Mouse (Mus musculus): Measurements from ENCODE around the gene Prss35. TPM values are rescaled to one million over a fixed set of nuclear protein-coding genes. Genes with fewer than 3 reads are reported as not detected.

The Prss35 gene
- polyA plus RNA-seq, 1 experiment, result 0.12 TPM

GRCm38 (mm10) chr9:86772897-86773296 lies 29.4 kb downstream of the Prss35 start:
- Histone ChIP-seq H3K4me1 (ENCODE audit: control insufficient read depth, insufficient read depth, insufficient read length) (no peaks in the 10 kb centered on the region), H3K27ac (ENCODE audit: insufficient read depth, low read length) (no peak overlapping the region), H3K36me3 (ENCODE audit: control insufficient read depth, insufficient read depth, low read length) (no peaks in the 10 kb centered on the region), H3K27me3 (ENCODE audit: control insufficient read depth, insufficient read depth, low read length) (no peaks in the 10 kb centered on the region), H3K4me3 (ENCODE audit: extremely low read depth, insufficient read depth, insufficient read length) (no peak overlapping the region)
- 81% methylated on average over 3 of the region's 3 CpGs for WGBS
- DNase-seq (ENCODE audit: low read depth in 1 of 2, low spot score in 2 of 2), result no peak
- TF ChIP-seq CTCF (IDR thresholded peaks at IDR 0.05; ENCODE audit: extremely low read depth, insufficient read depth, insufficient read length, insufficient replicate concordance) (no peak), POLR2A (IDR thresholded peaks at IDR 0.05; ENCODE audit: low read depth, low read length) (no peak)

GRCm38 (mm10) chr9:86773996-86774395 lies 30.5 kb downstream of the Prss35 start:
- no peak overlapping the region for H3K4me3 ChIP-seq (ENCODE audit: extremely low read depth, insufficient read depth, insufficient read length)
- H3K4me1 ChIP-seq (ENCODE audit: control insufficient read depth, insufficient read depth, insufficient read length), result no peaks in the 10 kb centered on the region
- H3K27me3 ChIP-seq (ENCODE audit: control insufficient read depth, insufficient read depth, low read length), result no peaks in the 10 kb centered on the region
- no peaks in the 10 kb centered on the region for H3K36me3 ChIP-seq (ENCODE audit: control insufficient read depth, insufficient read depth, low read length)
- 85% methylated on average over 8 of the region's 8 CpGs for WGBS
- no peak overlapping the region for H3K27ac ChIP-seq (ENCODE audit: insufficient read depth, low read length)
- TF ChIP-seq POLR2A (IDR thresholded peaks at IDR 0.05; ENCODE audit: low read depth, low read length) (no peak), CTCF (IDR thresholded peaks at IDR 0.05; ENCODE audit: extremely low read depth, insufficient read depth, insufficient read length, insufficient replicate concordance) (no peak)
- no peak for DNase-seq (ENCODE audit: low read depth in 1 of 2, low spot score in 2 of 2)

GRCm38 (mm10) chr9:86775374-86775773 lies 31.9 kb downstream of the Prss35 start:
- 94% methylated on average over 6 of the region's 6 CpGs for WGBS
- TF ChIP-seq CTCF (IDR thresholded peaks at IDR 0.05; ENCODE audit: extremely low read depth, insufficient read depth, insufficient read length, insufficient replicate concordance), result no peak
- no peak for TF ChIP-seq POLR2A (IDR thresholded peaks at IDR 0.05; ENCODE audit: low read depth, low read length)
- H3K4me1 ChIP-seq (ENCODE audit: control insufficient read depth, insufficient read depth, insufficient read length), result no peaks in the 10 kb centered on the region
- H3K36me3 ChIP-seq (ENCODE audit: control insufficient read depth, insufficient read depth, low read length), result no peaks in the 10 kb centered on the region
- no peak overlapping the region for H3K27ac ChIP-seq (ENCODE audit: insufficient read depth, low read length)
- DNase-seq (ENCODE audit: low read depth in 1 of 2, low spot score in 2 of 2), result no peak
- no peaks in the 10 kb centered on the region for H3K27me3 ChIP-seq (ENCODE audit: control insufficient read depth, insufficient read depth, low read length)
- no peak overlapping the region for H3K4me3 ChIP-seq (ENCODE audit: extremely low read depth, insufficient read depth, insufficient read length)

- Histone ChIP-seq H3K36me3 (ENCODE audit: control insufficient read depth, insufficient read depth, low read length) (no peaks in the 10 kb centered on the region), H3K27ac (ENCODE audit: insufficient read depth, low read length) (no peak overlapping the region), H3K27me3 (ENCODE audit: control insufficient read depth, insufficient read depth, low read length) (no peaks in the 10 kb centered on the region), H3K4me3 (ENCODE audit: extremely low read depth, insufficient read depth, insufficient read length) (no peak overlapping the region), H3K4me1 (ENCODE audit: control insufficient read depth, insufficient read depth, insufficient read length) (no peaks in the 10 kb centered on the region)
- DNase-seq (ENCODE audit: low read depth in 1 of 2, low spot score in 2 of 2), result no peak
- TF ChIP-seq CTCF (IDR thresholded peaks at IDR 0.05; ENCODE audit: extremely low read depth, insufficient read depth, insufficient read length, insufficient replicate concordance) (no peak), POLR2A (IDR thresholded peaks at IDR 0.05; ENCODE audit: low read depth, low read length) (no peak)
- WGBS, result 61% methylated on average over 7 of the region's 7 CpGs
Measured at GRCm38 (mm10) chr9:86777309-86777708, 33.9 kb downstream of the Prss35 start.

- Histone ChIP-seq H3K27me3 (ENCODE audit: control insufficient read depth, insufficient read depth, low read length) (no peaks in the 10 kb centered on the region), H3K4me3 (ENCODE audit: extremely low read depth, insufficient read depth, insufficient read length) (no peak overlapping the region), H3K4me1 (ENCODE audit: control insufficient read depth, insufficient read depth, insufficient read length) (no peaks in the 10 kb centered on the region), H3K36me3 (ENCODE audit: control insufficient read depth, insufficient read depth, low read length) (no peaks in the 10 kb centered on the region), H3K27ac (ENCODE audit: insufficient read depth, low read length) (no peak overlapping the region)
- 70% methylated on average over 4 of the region's 4 CpGs for WGBS
- DNase-seq (ENCODE audit: low read depth in 1 of 2, low spot score in 2 of 2), result no peak
- no peak for TF ChIP-seq CTCF (IDR thresholded peaks at IDR 0.05; ENCODE audit: extremely low read depth, insufficient read depth, insufficient read length, insufficient replicate concordance)
- TF ChIP-seq POLR2A (IDR thresholded peaks at IDR 0.05; ENCODE audit: low read depth, low read length), result no peak
Measured at GRCm38 (mm10) chr9:86778212-86778611, 34.8 kb downstream of the Prss35 start.

GRCm38 (mm10) chr9:86781426-86781825 lies 38.0 kb downstream of the Prss35 start:
- H3K27me3 ChIP-seq (ENCODE audit: control insufficient read depth, insufficient read depth, low read length), result no peaks in the 10 kb centered on the region
- no peak for DNase-seq (ENCODE audit: low read depth in 1 of 2, low spot score in 2 of 2)
- TF ChIP-seq CTCF (IDR thresholded peaks at IDR 0.05; ENCODE audit: extremely low read depth, insufficient read depth, insufficient read length, insufficient replicate concordance), result no peak
- no peak for TF ChIP-seq POLR2A (IDR thresholded peaks at IDR 0.05; ENCODE audit: low read depth, low read length)
- no peak overlapping the region for H3K27ac ChIP-seq (ENCODE audit: insufficient read depth, low read length)
- no peaks in the 10 kb centered on the region for H3K4me1 ChIP-seq (ENCODE audit: control insufficient read depth, insufficient read depth, insufficient read length)
- WGBS, result 84% methylated on average over 4 of the region's 4 CpGs
- H3K36me3 ChIP-seq (ENCODE audit: control insufficient read depth, insufficient read depth, low read length), result no peaks in the 10 kb centered on the region
- H3K4me3 ChIP-seq (ENCODE audit: extremely low read depth, insufficient read depth, insufficient read length), result no peak overlapping the region

- no peak for TF ChIP-seq CTCF (IDR thresholded peaks at IDR 0.05; ENCODE audit: extremely low read depth, insufficient read depth, insufficient read length, insufficient replicate concordance)
- no peak for TF ChIP-seq POLR2A (IDR thresholded peaks at IDR 0.05; ENCODE audit: low read depth, low read length)
- no peak for DNase-seq (ENCODE audit: low read depth in 1 of 2, low spot score in 2 of 2)
- Histone ChIP-seq H3K4me3 (ENCODE audit: extremely low read depth, insufficient read depth, insufficient read length) (no peak overlapping the region), H3K27ac (ENCODE audit: insufficient read depth, low read length) (no peak overlapping the region), H3K4me1 (ENCODE audit: control insufficient read depth, insufficient read depth, insufficient read length) (no peaks in the 10 kb centered on the region), H3K27me3 (ENCODE audit: control insufficient read depth, insufficient read depth, low read length) (no peaks in the 10 kb centered on the region), H3K36me3 (ENCODE audit: control insufficient read depth, insufficient read depth, low read length) (no peaks in the 10 kb centered on the region)
- 89% methylated on average over 2 of the region's 2 CpGs for WGBS
Measured at GRCm38 (mm10) chr9:86782836-86783235, 39.4 kb downstream of the Prss35 start.

All from spleen, adult 2 months (tissue).